Mouse (Mus musculus) megakaryocyte progenitor cell, adult 5-6 weeks (primary cell): ENCODE results near the gene Tent5a. TPM values are rescaled to one million over a fixed set of nuclear protein-coding genes. Genes with fewer than 3 reads are reported as not detected.

Experiments
- ATAC-seq: replicated peaks from 2 replicates; pipeline ENCODE4 v1.8.0; 2016; ENCODE audit warnings: mild to moderate bottlenecking, moderate TSS enrichment, inconsistent platforms; ENCODE audit not compliant: poor library complexity
- total RNA-seq, 2 experiments: library from RNA; stranded (forward) in 1 of 2; stranded (reverse) in 1 of 2; fragments of 157-497, 149-512 nt in 1 of 2; fragments of 200-1000 nt in 1 of 2; gene quantifications; 2 replicates each; pipeline versions ENCODE4 v1.2.3 to v1.2.4; 2015 to 2017

The Tent5a gene
- 63.7 and 69.3 TPM in 2 replicates for total RNA-seq (2015)
- 41.2 and 44.4 TPM in 2 replicates for total RNA-seq (2017)

GRCm38 (mm10) chr9:85327242-85328211 is at the start of gene Tent5a:
TSS of gene Tent5a (minus strand) at chr9:85327348.
- peak; percentile 54 for ATAC-seq

- ATAC-seq: no peak
Observed at GRCm38 (mm10) chr9:85376643-85377307, 49.6 kb upstream of the Tent5a start.

- ATAC-seq: peak; percentile 93
Observed at GRCm38 (mm10) chr9:85375152-85375551, 48.0 kb upstream of the Tent5a start.

- ATAC-seq: no peak
Observed at GRCm38 (mm10) chr9:85372034-85372433, 44.9 kb upstream of the Tent5a start.

- peak; percentile 43 for ATAC-seq
Observed at GRCm38 (mm10) chr9:85369512-85369911, 42.4 kb upstream of the Tent5a start.

GRCm38 (mm10) chr9:85357154-85357860 is 30.2 kb upstream of the Tent5a start:
- ATAC-seq: peak; percentile 86

- no peak for ATAC-seq
Observed at GRCm38 (mm10) chr9:85355559-85355958, 28.4 kb upstream of the Tent5a start.

GRCm38 (mm10) chr9:85347823-85348523 is 20.8 kb upstream of the Tent5a start:
- no peak for ATAC-seq

GRCm38 (mm10) chr9:85342892-85343785 is 16.0 kb upstream of the Tent5a start:
- ATAC-seq: peak; percentile 58

GRCm38 (mm10) chr9:85340303-85340702 is 13.2 kb upstream of the Tent5a start:
- peak; percentile 82 for ATAC-seq

GRCm38 (mm10) chr9:85336046-85336445 is 8.9 kb upstream of the Tent5a start:
- no peak for ATAC-seq

GRCm38 (mm10) chr9:85331521-85331920 is 4.4 kb upstream of the Tent5a start:
- no peak for ATAC-seq

- peak; percentile 51 for ATAC-seq
Observed at GRCm38 (mm10) chr9:85328259-85328658, 1.1 kb upstream of the Tent5a start.

- ATAC-seq: peak; percentile 22
Observed at GRCm38 (mm10) chr9:85326292-85327241, 581 bp downstream of the Tent5a start.

- peak; percentile 26 for ATAC-seq
Observed at GRCm38 (mm10) chr9:85325201-85325868, 1.8 kb downstream of the Tent5a start.

GRCm38 (mm10) chr9:85324158-85324875 is 2.8 kb downstream of the Tent5a start:
- no peak for ATAC-seq
